Mouse (Mus musculus): ENCODE results near the gene Atg3.

DNA sequence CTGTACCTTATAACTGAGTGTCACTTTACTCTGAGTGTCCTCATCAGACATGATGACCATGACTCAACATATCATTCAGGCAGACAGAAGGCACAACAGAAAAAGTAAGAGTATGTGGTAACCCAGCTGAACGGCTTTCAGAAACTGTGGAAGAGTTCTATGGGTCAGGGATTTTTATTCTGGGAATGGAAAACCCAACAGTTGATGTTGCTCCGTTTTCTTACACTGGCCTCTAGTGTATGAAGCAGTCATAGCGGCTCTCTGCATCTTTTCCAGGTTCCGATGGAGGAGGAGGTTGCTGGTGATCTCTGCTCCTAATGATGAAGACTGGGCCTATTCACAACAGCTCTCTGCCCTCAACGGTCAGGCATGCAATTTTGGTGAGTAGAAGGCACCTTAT, 36.0 kb upstream of the Atg3 start:
- peak; percentile 53 for TF ChIP-seq CTCF (IDR thresholded peaks at IDR 0.05; ENCODE audit: extremely low read depth, insufficient read depth, low read length)
- no peak for TF ChIP-seq POLR2A (IDR thresholded peaks at IDR 0.05; ENCODE audit: extremely low read depth, insufficient read depth, low read length)

Measured in cortical plate, adult 2 months (tissue).